Mouse (Mus musculus) kidney, adult 8-10 months (tissue): ENCODE results near the gene Gbp6.
"Not testable (repeated sequence)": the region's sequence is repeated elsewhere in the genome, so short reads cannot be mapped to it uniquely, and the experiment has no call there.

ENCODE experiments used
- DNase-seq, 2 experiments: peaks; one replicate each; pipeline ENCODE4 v3.0.0; 2022

Gene Gbp6

DNA sequence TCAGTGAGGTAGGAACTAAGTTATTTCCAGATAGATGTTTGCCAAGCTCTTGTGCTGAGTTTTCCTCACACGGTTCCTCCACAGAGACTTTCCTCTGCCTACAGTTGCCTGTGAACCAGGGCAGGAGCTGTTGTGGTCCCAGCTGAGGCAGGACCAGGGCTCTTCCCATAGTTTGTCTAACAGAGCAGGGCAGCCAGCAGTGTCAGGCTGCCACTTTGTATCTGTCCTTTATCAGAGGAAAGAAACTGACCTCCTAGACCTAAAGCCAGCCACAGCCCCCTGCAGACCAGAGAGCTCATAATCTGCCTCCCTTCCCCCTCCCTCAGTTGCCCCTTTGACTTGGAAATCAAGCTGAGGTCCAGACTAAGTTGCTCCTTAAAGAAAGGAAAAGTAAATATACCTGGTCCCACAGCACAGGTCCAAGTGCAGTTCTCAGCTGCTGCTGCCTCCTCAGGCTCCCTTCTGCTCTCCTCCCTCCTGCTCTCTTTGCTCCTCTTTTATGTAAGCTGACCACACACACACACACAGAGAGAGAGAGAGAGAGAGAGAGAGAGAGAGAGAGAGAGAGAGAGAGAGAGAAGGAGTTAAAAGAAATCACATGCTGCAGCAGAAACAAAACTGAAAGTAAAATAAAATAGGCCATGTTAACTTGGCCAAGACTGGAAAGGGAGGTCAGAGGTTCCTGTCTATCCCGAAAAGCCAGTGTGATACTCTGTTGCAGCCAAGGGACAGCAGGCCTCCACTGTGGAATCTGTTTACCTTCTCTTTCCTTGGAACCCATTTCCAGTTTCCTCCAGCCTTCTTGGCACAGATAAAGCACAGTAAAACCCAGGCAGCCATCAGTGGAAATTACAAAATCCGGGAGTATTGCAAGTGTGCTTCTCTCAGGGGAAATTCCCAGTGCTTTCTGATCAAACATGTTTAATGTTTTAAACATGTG, at the start of gene Gbp6, which contains the start of gene Gm43302:
Gbp6 (minus strand) TSS at position 473 of the 940 bp plus-strand sequence.
Gm43302 (minus strand) TSS at position 470 of the 940 bp plus-strand sequence.
- peak; percentile 17 to 36 for DNase-seq

DNA sequence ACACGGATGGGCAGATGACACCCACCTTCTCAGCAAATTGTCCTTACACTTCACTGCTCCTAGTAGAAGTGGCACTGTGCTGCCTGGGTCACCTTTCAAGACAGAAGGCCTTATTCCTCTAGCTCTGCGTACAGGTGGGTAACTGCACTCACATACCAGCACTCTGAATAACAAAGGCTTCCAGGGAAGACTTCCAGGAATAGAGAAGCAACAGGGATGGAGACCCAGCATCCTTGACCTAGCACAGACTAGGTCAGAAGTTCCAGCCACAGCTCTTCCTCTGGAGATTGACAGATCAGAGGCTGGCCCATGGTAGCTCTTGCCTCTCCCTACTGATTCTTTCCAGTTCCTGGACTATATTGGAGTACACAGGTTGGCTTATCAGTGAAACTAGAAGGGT, 47.8 kb upstream of the Gbp6 start:
- DNase-seq, result no peak

DNA sequence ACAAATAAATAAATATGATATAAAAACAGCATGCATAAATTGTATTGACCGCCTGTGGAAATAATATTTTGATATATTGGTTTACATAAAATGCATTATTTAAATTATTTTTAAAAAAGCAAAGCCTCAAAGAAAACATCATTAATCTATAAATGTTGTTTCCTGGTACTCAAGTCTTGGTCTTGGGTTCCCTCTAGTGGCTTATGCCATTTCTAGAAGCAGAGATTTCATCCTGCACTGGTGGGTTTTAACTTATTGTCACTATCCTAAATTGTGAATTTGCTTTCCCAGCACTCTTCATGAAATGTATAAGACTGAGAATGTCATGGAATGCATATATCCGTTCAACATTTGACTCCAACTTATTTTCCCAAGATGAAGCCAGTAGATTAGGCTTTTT, 29.0 kb upstream of the Gbp6 start:
- DNase-seq, result no peak

DNA sequence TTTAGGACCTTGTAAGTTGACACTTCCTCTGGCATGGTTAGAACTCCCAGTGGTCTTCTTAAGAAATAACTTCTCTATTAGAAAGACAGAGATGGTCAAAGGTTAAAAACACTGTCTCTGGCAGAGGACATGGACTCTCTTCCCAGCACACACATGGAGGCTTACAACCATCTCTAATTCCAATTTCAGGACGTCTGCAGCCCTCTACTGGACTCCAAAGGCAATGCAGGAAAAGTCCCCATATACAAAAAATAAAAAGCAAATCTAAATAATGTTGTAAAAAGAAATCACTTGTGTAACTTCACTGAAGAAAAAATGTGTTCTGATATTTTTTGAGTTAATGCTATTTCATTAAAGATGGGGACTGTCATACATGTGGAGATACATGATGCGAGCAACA, 17.4 kb upstream of the Gbp6 start:
- DNase-seq, result no peak

DNA sequence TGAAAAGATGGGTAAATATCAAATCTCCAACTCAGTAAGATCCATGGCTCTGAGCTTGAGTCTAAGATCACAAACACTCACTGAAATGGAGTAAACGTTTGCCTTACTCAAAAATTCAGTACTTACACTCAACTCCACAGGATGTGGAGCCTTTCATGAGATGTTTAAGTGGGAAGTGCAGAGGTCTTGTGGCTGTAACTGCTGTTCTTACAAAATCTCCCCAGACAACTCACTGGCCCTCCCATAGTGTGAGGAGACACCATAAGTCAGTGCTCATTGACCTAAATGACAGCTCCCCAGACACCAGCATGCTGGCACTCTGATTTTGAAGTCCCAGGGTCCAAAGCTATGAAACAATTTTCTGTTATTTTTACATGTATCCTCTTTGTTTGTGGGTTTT, 15.7 kb upstream of the Gbp6 start:
- not testable (repeated sequence) for DNase-seq

DNA sequence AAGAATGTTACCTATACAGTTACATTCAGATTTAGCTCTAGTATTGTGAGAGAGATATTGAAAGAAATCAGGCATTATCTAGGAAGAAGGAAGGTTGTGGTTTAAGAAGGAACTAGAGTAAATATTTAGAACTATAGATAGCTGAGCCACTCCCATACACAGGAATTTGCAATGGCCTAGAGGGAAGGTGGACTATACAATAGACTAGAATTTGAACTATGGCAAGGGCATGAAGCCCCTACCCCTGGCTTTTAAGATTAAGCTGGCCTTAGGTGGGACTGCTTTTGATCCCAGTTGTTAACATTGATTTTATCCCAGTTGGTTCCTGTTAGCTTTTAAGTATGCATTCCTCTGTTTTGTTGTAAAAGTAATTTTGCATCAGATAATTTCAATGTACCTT, 13.4 kb upstream of the Gbp6 start:
- not testable (repeated sequence) for DNase-seq

DNA sequence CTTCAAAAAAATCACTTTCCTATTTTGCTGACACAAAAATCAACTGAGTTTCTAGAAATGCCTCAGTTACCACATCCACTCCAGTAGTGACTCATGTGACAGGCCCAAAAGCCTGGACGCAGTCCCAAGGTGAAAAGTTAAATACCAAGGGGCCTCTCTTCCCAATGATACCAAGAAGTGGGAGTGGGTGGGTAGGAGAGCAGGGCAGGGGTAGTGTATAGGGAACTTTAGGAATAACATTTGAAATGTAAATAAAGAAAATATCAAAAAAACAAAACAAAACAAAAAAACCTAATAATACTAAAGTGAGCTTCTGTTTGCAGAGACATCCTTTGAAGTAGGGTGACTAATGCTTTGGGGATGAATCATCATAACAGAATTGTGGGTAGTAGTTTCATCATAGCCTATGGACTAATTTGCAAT, 12.7 kb upstream of the Gbp6 start:
- DNase-seq, result no peak

DNA sequence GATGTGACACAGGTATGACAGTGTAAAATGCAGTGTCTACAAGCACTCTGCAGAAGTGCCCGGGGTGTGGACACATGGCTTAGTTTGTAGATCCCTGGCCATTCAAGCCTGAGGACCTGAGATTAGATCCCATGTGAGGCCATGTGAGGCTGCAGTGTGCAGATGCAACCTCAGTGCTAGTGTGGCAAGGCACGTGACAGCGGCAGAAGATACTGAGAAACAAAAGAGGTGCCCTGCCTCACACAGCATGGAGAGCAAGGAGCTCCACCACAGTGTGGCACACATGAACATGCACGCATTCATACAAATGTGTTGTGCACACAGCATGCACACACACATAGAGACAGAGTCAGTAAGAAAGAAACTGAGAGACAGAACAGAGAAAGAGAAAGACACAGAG, 12.2 kb upstream of the Gbp6 start:
- DNase-seq, result not testable (repeated sequence)

DNA sequence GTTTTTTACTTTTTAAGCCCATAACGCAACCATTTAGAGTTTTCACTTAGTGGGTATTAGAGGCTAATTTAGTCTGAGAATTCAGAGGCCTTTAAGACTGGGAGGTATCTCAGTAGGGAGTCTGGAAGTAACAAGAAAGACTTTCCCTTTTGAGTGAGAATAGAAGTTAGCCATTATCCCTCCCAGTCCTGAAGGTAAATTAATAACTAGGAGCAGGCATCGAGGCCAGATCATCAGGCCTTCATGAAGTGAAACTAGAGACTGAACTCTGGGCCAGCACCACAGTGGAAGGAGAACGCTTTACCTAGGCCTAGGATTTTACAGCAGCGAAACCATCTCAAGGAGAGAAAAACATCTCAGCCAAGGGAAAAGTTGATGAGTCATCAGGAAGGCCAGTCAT, 8.5 kb upstream of the Gbp6 start:
- DNase-seq, result peak; percentile 48 to 57

DNA sequence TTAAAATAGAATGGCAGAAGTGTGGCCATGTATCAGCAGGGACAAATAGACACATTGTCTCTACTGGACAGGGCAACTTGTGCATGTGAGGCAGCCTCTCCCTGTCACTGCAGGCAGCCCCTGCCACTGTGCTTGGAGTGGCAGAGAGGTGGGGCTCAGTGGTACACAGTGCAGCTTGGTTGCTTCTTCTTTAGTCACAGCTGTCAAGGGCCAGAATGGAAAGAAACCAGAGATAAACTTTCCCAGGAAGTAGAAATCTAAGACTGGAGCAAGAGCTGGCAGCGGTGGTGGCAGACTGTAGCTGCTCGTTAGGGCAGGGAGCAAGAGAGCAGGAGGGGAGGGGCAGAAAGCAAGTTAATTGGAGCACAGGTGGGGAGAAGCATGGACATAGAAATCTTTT, 8.0 kb upstream of the Gbp6 start:
- peak; percentile 28 to 29 for DNase-seq

DNA sequence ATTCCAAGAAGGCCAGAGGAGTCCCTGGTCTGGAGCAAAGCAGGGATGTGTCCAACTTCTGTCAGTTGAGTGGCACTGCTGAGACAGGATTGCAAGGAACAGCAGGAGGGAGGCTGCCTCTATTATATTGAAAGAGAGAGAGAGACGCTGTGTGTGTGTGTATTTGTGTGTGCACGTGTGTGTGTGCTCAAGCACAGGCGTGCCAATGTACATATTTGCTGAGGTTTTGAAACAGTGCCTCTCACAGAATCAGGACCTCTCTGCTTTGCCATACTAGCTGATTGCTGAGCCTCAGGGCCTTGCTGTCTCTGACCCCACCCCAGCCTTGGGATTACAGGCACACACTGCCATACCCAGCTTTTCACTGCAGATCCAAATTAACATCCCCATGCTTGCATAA, 2.2 kb upstream of the Gbp6 start:
- DNase-seq, result no peak

DNA sequence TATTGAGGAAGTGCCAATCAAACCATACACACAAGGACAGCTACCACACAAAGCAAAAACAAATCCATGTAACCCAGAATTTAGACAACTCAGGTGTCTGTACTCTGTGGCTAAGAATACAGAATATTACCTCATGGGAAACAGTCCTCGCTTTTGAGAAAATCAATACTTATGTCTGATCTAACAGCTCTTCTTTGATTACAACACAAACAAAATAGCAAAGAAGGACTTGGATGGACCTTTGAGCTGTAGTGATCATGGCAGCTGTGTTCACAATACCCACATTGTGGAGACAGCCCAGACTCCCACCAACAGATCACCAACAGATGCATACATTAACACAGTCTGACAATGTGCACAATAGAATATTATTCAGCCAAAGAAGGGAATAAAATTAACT, 1.0 kb downstream of the Gbp6 start:
- DNase-seq, result no peak

DNA sequence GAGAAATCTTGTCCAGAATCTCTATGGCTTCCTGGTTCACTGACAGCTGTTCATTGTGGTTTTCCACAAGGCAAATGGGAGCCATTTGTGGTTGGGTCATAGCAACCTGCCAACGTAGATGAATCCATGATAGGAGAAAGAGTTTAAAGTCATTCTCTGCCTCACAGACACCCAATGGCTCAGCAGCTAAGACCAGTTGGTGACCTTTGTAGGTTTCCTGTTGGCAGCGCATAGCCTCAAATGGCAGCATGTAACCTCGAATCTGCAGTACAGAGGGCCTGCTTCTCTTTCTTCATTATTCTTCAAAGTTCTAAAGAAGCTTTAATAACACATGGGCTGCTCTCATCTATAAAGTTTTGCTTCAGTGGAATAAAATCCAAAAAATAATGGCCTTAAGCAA, 2.6 kb downstream of the Gbp6 start:
- not testable (repeated sequence) for DNase-seq

DNA sequence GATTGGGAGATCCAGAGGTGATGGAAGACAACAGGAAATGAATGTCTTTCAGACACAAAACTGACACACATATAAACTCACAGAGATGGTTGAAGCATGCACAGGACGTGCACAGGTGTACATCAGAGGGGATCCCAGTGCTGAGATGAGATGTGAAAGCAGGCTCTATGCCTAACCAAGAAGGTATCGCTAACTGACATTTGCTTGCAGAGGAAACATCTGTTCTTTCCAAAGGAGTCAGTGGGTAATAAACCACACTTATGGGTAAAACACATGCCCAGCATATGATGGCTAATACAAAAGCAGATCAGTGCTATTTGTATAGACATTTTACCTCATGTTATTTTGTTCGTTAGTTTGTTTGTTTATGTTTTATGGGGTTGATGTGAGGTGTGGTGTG, 32.8 kb downstream of the Gbp6 start:
- DNase-seq, result not testable (repeated sequence)

DNA sequence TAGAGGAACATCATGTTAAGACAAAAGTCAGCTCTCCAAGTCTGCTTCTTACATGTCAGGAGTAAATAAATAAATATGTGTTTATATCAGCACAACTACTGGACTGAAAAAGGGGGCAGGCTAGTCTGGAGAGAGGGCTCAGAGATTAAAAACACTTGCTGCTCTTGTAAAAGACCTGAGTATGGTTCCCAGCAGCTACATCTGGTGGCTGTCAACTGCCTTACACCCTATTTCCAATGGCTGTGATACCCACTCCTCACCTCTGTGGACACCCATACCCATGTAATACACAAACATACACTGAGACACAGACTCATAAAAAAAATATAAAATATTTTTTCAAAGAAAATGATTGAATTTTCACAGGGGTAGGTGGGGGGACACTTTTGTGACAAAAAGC, 41.0 kb downstream of the Gbp6 start:
- no peak for DNase-seq

DNA sequence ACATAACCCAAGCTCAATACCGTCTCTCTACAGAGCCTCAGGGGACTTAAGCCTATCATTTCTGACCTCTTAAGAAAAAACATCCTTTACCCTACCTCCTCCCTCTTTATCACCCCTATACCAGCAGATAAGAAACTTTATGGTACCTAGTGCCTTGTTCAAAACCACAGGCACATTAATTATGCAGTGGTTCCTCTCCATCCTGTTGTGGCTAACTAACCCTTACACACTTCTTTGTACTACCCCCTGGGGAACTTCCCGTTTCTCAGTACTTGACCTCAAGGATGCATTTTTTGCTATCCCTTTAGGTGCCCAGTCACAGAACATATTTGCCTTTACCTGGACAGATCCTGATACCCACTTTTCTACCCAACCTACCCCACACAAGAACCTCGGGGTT, 48.8 kb downstream of the Gbp6 start:
- DNase-seq, result not testable (repeated sequence)

DNA sequence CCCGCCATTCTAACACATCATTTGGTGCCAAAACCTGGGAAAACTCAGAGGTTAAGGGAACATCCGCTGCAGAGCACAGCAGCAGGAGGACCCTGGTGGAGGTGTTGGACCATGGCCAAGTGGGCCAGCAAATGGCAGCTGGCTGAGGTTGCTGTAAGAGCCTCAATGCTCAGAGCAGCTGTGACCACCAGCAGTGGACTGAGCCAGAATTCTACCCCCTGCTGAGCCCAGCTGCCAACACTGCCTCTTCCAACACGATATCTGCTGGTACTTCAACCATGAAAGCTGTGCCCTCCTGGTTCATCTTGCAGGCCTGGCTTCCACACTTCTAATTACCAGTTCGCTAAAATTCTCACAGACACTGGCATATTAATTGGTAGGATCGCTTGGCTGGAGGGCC, 52.5 kb downstream of the Gbp6 start:
- DNase-seq, result not testable (repeated sequence)

DNA sequence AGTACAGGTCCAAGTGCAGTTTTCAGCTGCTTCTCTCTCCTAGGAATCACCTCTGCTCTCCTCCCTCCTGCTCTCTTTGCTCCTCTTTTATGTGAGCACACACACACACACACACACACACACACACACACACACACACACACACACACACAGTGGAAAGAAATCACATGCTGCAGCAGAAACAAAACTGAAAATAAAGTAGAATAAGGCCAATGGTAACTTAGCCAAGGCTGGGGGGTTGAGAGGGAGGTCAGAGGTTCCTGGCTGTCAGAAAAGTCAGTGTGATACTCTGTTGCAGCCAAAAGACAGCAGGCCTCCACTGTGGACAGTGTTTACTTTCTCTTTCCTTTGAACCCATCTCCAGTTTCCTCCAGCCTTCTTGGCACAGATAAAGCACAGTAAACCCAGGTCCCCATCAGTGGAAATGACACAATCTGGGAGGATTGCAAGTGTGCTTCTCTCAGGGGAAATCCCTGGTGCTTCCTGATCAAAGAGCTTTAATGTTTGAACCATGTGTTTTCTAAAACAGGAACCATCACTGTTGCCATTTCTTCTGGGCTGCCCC, 53.9 kb downstream of the Gbp6 start, which contains the start of gene Gbp10:
Gbp10 (minus strand) TSS at position 51 of the 565 bp plus-strand sequence.
- DNase-seq, result peak; percentile 2 to 21

DNA sequence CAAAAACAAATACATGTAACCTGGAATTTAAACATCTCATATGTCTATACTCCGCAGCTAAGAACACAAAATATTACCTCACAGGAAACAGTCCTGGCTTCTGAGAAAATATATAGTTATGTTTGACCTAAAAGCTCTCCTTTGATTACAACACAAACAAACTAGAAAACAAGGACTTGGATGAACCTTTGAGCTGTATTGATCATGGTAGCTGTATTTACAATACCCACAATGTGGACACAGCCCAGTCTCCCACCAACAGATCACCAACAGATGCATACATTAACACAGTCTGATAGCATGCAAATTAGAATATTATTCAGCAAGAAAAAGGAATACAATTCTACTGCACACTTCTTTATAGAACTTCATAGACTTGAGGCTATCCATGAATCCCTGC, 55.1 kb downstream of the Gbp6 start:
- not testable (repeated sequence) for DNase-seq

DNA sequence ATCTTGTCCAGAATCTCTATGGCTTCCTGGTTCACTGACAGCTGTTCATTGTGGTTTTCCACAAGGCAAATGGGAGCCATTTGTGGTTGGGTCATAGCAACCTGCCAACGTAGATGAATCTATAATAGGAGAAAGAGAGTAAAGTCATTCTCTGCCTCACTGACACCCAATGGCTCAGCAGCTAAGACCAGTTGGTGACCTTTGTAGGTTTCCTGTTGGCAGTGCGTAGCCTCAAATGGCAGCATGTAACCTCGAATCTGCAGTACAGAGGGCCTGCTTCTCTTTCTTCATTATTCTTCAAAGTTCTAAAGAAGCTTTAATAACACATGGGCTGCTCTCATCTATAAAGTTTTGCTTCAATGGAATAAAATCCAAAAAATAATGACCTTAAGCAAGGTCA, 57.5 kb downstream of the Gbp6 start:
- DNase-seq, result not testable (repeated sequence)
